Mouse (Mus musculus) left cerebral cortex, adult 18-20 months (tissue): ENCODE data around the gene B020004J07Rik. TPM values are rescaled to one million over a fixed set of nuclear protein-coding genes. Genes with fewer than 3 reads are reported as not detected.
"Not testable (repeated sequence)": the region's sequence is repeated elsewhere in the genome, so short reads cannot be mapped to it uniquely, and the experiment has no call there.

Experiments
- DNase-seq, 2 experiments: peaks; one replicate each; pipeline ENCODE4 v3.0.0; 2021 to 2022; ENCODE audit warnings: low spot score in 2 of 2, mixed read lengths in 1 of 2
- long read RNA-seq, 2 experiments: library from polyadenylated mRNA; stranded (forward); transcript quantifications; one replicate each; pipeline ENCODE4 v2.0.0; 2021
- total RNA-seq, 2 experiments: library from RNA; stranded (reverse); gene quantifications; 2 replicates each; pipeline ENCODE4 v1.2.3; 2021

B020004J07Rik gene
- not detected for total RNA-seq
- long read RNA-seq, experiment 1 = 0 reads
- long read RNA-seq, experiment 2 = 0 reads

- DNase-seq = not testable (repeated sequence)
These were observed at the start of gene B020004J07Rik for GRCm38 (mm10) chr4:101843923-101844322. B020004J07Rik (minus strand) TSS chr4:101844023.

GRCm38 (mm10) chr4:101889377-101889776 is 45.6 kb upstream of the B020004J07Rik start:
- no peak for DNase-seq

GRCm38 (mm10) chr4:101883641-101884040 is 39.8 kb upstream of the B020004J07Rik start:
- no peak for DNase-seq

DNA sequence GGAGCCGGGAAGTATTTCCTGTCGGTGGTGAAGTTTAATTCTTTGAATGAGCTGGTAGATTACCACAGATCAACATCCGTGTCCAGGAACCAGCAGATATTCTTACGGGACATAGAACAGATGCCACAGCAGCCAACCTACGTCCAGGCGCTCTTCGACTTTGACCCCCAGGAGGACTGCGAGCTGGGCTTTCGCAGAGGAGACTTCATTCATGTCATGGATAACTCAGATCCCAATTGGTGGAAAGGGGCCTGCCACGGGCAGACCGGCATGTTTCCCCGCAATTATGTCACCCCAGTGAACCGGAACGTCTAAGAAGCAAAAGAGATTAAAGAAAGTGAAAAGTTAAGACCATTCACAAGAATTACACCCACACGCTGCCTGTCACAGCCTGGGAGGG is 31.9 kb upstream of the B020004J07Rik start:
- DNase-seq = not testable (repeated sequence)

GRCm38 (mm10) chr4:101872031-101872430 is 28.2 kb upstream of the B020004J07Rik start:
- DNase-seq = not testable (repeated sequence)

- DNase-seq = no peak
These were observed 18.5 kb upstream of the B020004J07Rik start for GRCm38 (mm10) chr4:101862289-101862688.

GRCm38 (mm10) chr4:101860873-101861272 is 17.1 kb upstream of the B020004J07Rik start:
- peak; percentile 9 to 33 for DNase-seq

- no peak for DNase-seq
These were observed 7.1 kb upstream of the B020004J07Rik start for GRCm38 (mm10) chr4:101850908-101851307.

Other genes with a start within 250 kb of the B020004J07Rik start
- gene Leprot, start 196.3 kb downstream of the B020004J07Rik start, total RNA-seq = 10 to 100 TPM; 25.8 to 26.9 TPM
- 1 to 10 TPM; 4.4 to 7.0 TPM for gene Lepr, start 126.6 kb downstream of the B020004J07Rik start, total RNA-seq
- gene C130073F10Rik, start 49.8 kb upstream of the B020004J07Rik start, total RNA-seq = not detected
- gene Gm12800, start 65.1 kb upstream of the B020004J07Rik start, total RNA-seq = not detected
- not detected for gene Gm12794, start 96.4 kb upstream of the B020004J07Rik start, total RNA-seq
- gene Gm12790, start 137.0 kb upstream of the B020004J07Rik start, total RNA-seq = not detected
- gene Gm12789, start 142.6 kb upstream of the B020004J07Rik start, total RNA-seq = not detected
- 100 to 1,000 TPM; 119 to 125 TPM for gene Pde4b, start 243.5 kb upstream of the B020004J07Rik start, total RNA-seq